Mouse (Mus musculus): Measurements from ENCODE around the gene Cphx3. TPM values are rescaled to one million over a fixed set of nuclear protein-coding genes. Genes with fewer than 3 reads are reported as not detected.

Gene Cphx3
- polyA plus RNA-seq, 1 experiment from 2014 or later = 0.14 TPM

Other genes with a start within 250 kb of the Cphx3 start
- 82.3 and 86.7 TPM in 2 replicates for gene Anxa11, start 240.1 kb upstream of the Cphx3 start, polyA plus RNA-seq (2015; fragmentation: Nextera tagmentation; extraction: Ambion mirVana)
- gene Plac9a, start 179.2 kb upstream of the Cphx3 start, polyA plus RNA-seq (2015; fragmentation: Nextera tagmentation; extraction: Ambion mirVana) = 0.46 and 1.3 TPM in 2 replicates
- gene Tmem254a, start 154.6 kb upstream of the Cphx3 start, polyA plus RNA-seq (2015; fragmentation: Nextera tagmentation; extraction: Ambion mirVana) = 4.7 and 5.0 TPM in 2 replicates
- 0.24 TPM in 1 of 2 replicates, not detected in the other for gene Cphx1, start 144.0 kb upstream of the Cphx3 start, polyA plus RNA-seq (2015; fragmentation: Nextera tagmentation; extraction: Ambion mirVana)
- gene Duxbl1, start 103.7 kb upstream of the Cphx3 start, polyA plus RNA-seq (2015; fragmentation: Nextera tagmentation; extraction: Ambion mirVana) = 0.10 and 0.64 TPM in 2 replicates
- gene Gm9780, start 39.6 kb upstream of the Cphx3 start, polyA plus RNA-seq (2015; fragmentation: Nextera tagmentation; extraction: Ambion mirVana) = 25.3 and 26.1 TPM in 2 replicates
- gene Tmem254c, start 14.9 kb upstream of the Cphx3 start, polyA plus RNA-seq (2015; fragmentation: Nextera tagmentation; extraction: Ambion mirVana) = 57.1 and 57.3 TPM in 2 replicates
- gene Cphx2, start 781 bp upstream of the Cphx3 start, polyA plus RNA-seq (2015; fragmentation: Nextera tagmentation; extraction: Ambion mirVana) = not detected in 2 replicates
- gene Duxbl2, start 36.1 kb downstream of the Cphx3 start, polyA plus RNA-seq (2015; fragmentation: Nextera tagmentation; extraction: Ambion mirVana) = 0.72 TPM in 1 of 2 replicates, not detected in the other
- 27.3 and 35.4 TPM in 2 replicates for gene Plac9b, start 100.2 kb downstream of the Cphx3 start, polyA plus RNA-seq (2015; fragmentation: Nextera tagmentation; extraction: Ambion mirVana)
- gene Tmem254b, start 124.7 kb downstream of the Cphx3 start, polyA plus RNA-seq (2015; fragmentation: Nextera tagmentation; extraction: Ambion mirVana) = 55.1 and 56.8 TPM in 2 replicates
- 0.24 and 0.87 TPM in 2 replicates for gene Duxbl3, start 175.7 kb downstream of the Cphx3 start, polyA plus RNA-seq (2015; fragmentation: Nextera tagmentation; extraction: Ambion mirVana)